Mouse (Mus musculus) brain, embryonic 14.5 days (tissue): ENCODE data around the gene Stx2.

Experiments used
- CTCF ChIP-seq: fragments of 200-500 bp; IDR thresholded peaks from 2 replicates; pipeline ENCODE4 v1.5.1; 2012; ENCODE audit warnings: inconsistent platforms, mild to moderate bottlenecking, moderate library complexity, borderline replicate concordance; ENCODE audit not compliant: insufficient read depth, insufficient read length; ENCODE audit errors: extremely low read depth
- POLR2A ChIP-seq: fragments of 200-500 bp; IDR thresholded peaks from 2 replicates; pipeline ENCODE4 v1.6.1; 2012; ENCODE audit warnings: mild to moderate bottlenecking, inconsistent platforms, borderline replicate concordance; ENCODE audit not compliant: poor library complexity, insufficient read depth, insufficient read length, severe bottlenecking; ENCODE audit errors: extremely low read depth

- TF ChIP-seq CTCF (peak; percentile 18; the same call in 1 of the 2 replicates), POLR2A (no peak)
These were observed 44.0 kb downstream of the Stx2 start for GRCm38 (mm10) chr5:128964353-128964752.
